Mouse (Mus musculus): Measurements from ENCODE around the gene Fat1.

GRCm38 (mm10) chr8:44997829-44998228, 62.6 kb downstream of the Fat1 start:
- TF ChIP-seq CTCF (IDR thresholded peaks at IDR 0.05; ENCODE audit: control insufficient read depth, insufficient read depth, insufficient replicate concordance, low read depth, low read length) = no peak
- TF ChIP-seq POLR2A (IDR thresholded peaks at IDR 0.05; ENCODE audit: control insufficient read depth, low read depth, low read length) = no peak

Measured in testis, adult 2 months (tissue).